Mouse (Mus musculus) lung, adult 2 months (tissue): ENCODE measurements around the gene Cxcr4.

Experiments
- CTCF ChIP-seq: fragments of 200-500 bp; IDR thresholded peaks from 2 replicates; pipeline ENCODE4 v1.5.1; 2011; ENCODE audit warnings: mild to moderate bottlenecking, low read length, control low read depth; ENCODE audit not compliant: insufficient read depth
- POLR2A ChIP-seq: fragments of 200-500 bp; IDR thresholded peaks from 2 replicates; pipeline ENCODE4 v1.6.1; 2011; ENCODE audit warnings: low read depth, mild to moderate bottlenecking, control low read depth, low read length, borderline replicate concordance; ENCODE audit errors: extremely low read depth

GRCm38 (mm10) chr1:128578454-128578853 lies 13.6 kb downstream of the Cxcr4 start:
- TF ChIP-seq POLR2A (no peak), CTCF (no peak)
